Mouse (Mus musculus) MEL (cell line): Measurements from ENCODE around the gene Rgmb. TPM values are rescaled to one million over a fixed set of nuclear protein-coding genes. Genes with fewer than 3 reads are reported as not detected.

Experiments
- DNase-seq: peaks from one replicate; pipeline ENCODE4 v3.0.0; 2011; ENCODE audit warnings: low read depth, low spot score
- H3K27ac ChIP-seq: 2 replicates; pipeline ENCODE4 v1.5.1; 2012; ENCODE audit warnings: low read depth, mild to moderate bottlenecking, control low read depth, low read length, moderate library complexity; ENCODE audit not compliant: control insufficient read depth
- H3K27me3 ChIP-seq, 2 experiments: fragments of 150-350 bp in 1 of 2; sonication (generic) in 1 of 2; 2 replicates each; pipeline ENCODE4 v1.6.1; 2012; ENCODE audit warnings: low read length in 2 of 2, mild to moderate bottlenecking in 2 of 2, improper control_type of control experiment in 1 of 2, moderate library complexity in 1 of 2; ENCODE audit not compliant: insufficient read depth in 2 of 2, control insufficient read depth in 1 of 2
- H3K36me3 ChIP-seq, 2 experiments: 2 replicates each; pipeline ENCODE4 v1.6.1; 2012 to 2014; ENCODE audit warnings: low read length in 2 of 2, improper control_type of control experiment in 1 of 2, inconsistent platforms in 1 of 2, mild to moderate bottlenecking in 1 of 2; ENCODE audit not compliant: insufficient read depth in 2 of 2, control insufficient read depth in 1 of 2
- H3K4me1 ChIP-seq, 2 experiments: fragments of 150-350 bp in 1 of 2; sonication (generic) in 1 of 2; 2 replicates each; pipeline ENCODE4 v1.6.1; 2012; ENCODE audit warnings: low read length in 2 of 2, improper control_type of control experiment in 1 of 2, mild to moderate bottlenecking in 1 of 2; ENCODE audit not compliant: insufficient read depth in 2 of 2, control insufficient read depth in 1 of 2
- H3K4me3 ChIP-seq, 2 experiments: fragments of 150-350 bp in 1 of 2; sonication (generic) in 1 of 2; 2 replicates each; pipeline ENCODE4 v1.5.1; 2012; ENCODE audit warnings: low read depth in 2 of 2, low read length in 2 of 2, mild to moderate bottlenecking in 2 of 2, moderate library complexity in 2 of 2, control low read depth in 1 of 2, improper control_type of control experiment in 1 of 2; ENCODE audit not compliant: control insufficient read depth in 1 of 2, insufficient read depth in 1 of 2
- H3K79me2 ChIP-seq: 2 replicates; pipeline ENCODE4 v1.6.1; 2012; ENCODE audit warnings: mild to moderate bottlenecking, low read length, moderate library complexity; ENCODE audit not compliant: control insufficient read depth, poor library complexity, insufficient read depth
- H3K9ac ChIP-seq: 2 replicates; pipeline ENCODE4 v1.6.1; 2012; ENCODE audit warnings: low read depth, mild to moderate bottlenecking, control low read depth, low read length, moderate library complexity; ENCODE audit not compliant: control insufficient read depth, poor library complexity, severe bottlenecking
- H3K9me3 ChIP-seq: fragments of 150-350 bp; sonication (generic); replicated peaks from 2 replicates; pipeline ENCODE4 v1.6.1; 2012; ENCODE audit warnings: mild to moderate bottlenecking, low read length, improper control_type of control experiment, moderate library complexity; ENCODE audit not compliant: insufficient read depth
- CHD2 ChIP-seq: IDR thresholded peaks from 2 replicates; pipeline ENCODE4 v1.6.1; 2011; ENCODE audit warnings: low read length, improper control_type of control experiment
- ELF1 ChIP-seq: IDR thresholded peaks from 2 replicates; pipeline ENCODE4 v1.6.1; 2014; ENCODE audit warnings: low read depth, mild to moderate bottlenecking, inconsistent platforms, low read length, improper control_type of control experiment, moderate library complexity
- EP300 ChIP-seq, 2 experiments: IDR thresholded peaks; 2 replicates each; pipeline ENCODE4 v1.6.1; 2011; ENCODE audit warnings: improper control_type of control experiment in 2 of 2, low read length in 2 of 2, low read depth in 1 of 2, mild to moderate bottlenecking in 1 of 2
- HCFC1 ChIP-seq: IDR thresholded peaks from 2 replicates; pipeline ENCODE4 v1.6.1; 2012; ENCODE audit warnings: low read depth, mild to moderate bottlenecking, inconsistent platforms, low read length, improper control_type of control experiment, moderate library complexity
- KAT2A ChIP-seq: conservative IDR thresholded peaks from 2 replicates; pipeline ENCODE4 v1.6.1; 2012; ENCODE audit warnings: low read depth, low read length, improper control_type of control experiment, inconsistent platforms
- MAFK ChIP-seq: IDR thresholded peaks from 2 replicates; pipeline ENCODE4 v1.6.1; 2011; ENCODE audit warnings: low read depth, mild to moderate bottlenecking, low read length, improper control_type of control experiment, borderline replicate concordance
- MXI1 ChIP-seq: IDR thresholded peaks from 2 replicates; pipeline ENCODE4 v1.6.1; 2011; ENCODE audit warnings: mild to moderate bottlenecking, low read depth, low read length, improper control_type of control experiment
- MYB ChIP-seq: IDR thresholded peaks from 2 replicates; pipeline ENCODE4 v1.6.1; 2011; ENCODE audit warnings: mild to moderate bottlenecking, low read depth, low read length, improper control_type of control experiment
- MYC ChIP-seq: IDR thresholded peaks from 2 replicates; pipeline ENCODE4 v1.6.1; 2011; ENCODE audit warnings: low read depth, mild to moderate bottlenecking, low read length, improper control_type of control experiment, moderate library complexity
- NELFE ChIP-seq: IDR thresholded peaks from 2 replicates; pipeline ENCODE4 v1.6.1; 2011; ENCODE audit warnings: low read depth, low read length, improper control_type of control experiment
- RAD21 ChIP-seq: IDR thresholded peaks from 2 replicates; pipeline ENCODE4 v1.6.1; 2011; ENCODE audit warnings: mild to moderate bottlenecking, low read depth, low read length, improper control_type of control experiment
- ZMIZ1 ChIP-seq: IDR thresholded peaks from 2 replicates; pipeline ENCODE4 v1.6.1; 2012; ENCODE audit warnings: low read depth, mild to moderate bottlenecking, inconsistent platforms, low read length, improper control_type of control experiment, moderate library complexity
- ZNF384 ChIP-seq: IDR thresholded peaks from 2 replicates; pipeline ENCODE4 v1.6.1; 2012; ENCODE audit warnings: low read depth, mild to moderate bottlenecking, inconsistent platforms, low read length, improper control_type of control experiment
- polyA plus RNA-seq, 2 experiments: library from polyadenylated mRNA; stranded (reverse) in 1 of 2; unstranded in 1 of 2; fragments of >175 nt in 1 of 2; fragments of >200 nt in 1 of 2; gene quantifications; 2 replicates each; pipeline versions ENCODE4 v1.2.1 to v1.2.4; 2012; ENCODE audit warnings: low replicate concordance in 2 of 2, low read depth in 1 of 2; ENCODE audit not compliant: insufficient read length in 2 of 2, insufficient read depth in 1 of 2, missing spikeins in 1 of 2
- total RNA-seq: library from RNA; depleted of rRNA; stranded (reverse); fragments of 300-350 nt; gene quantifications from 2 replicates; pipeline ENCODE4 v1.2.3, GENCODE M21; 2012

The Rgmb gene
- total and polyA plus RNA-seq, 3 experiments, result not detected

DNA sequence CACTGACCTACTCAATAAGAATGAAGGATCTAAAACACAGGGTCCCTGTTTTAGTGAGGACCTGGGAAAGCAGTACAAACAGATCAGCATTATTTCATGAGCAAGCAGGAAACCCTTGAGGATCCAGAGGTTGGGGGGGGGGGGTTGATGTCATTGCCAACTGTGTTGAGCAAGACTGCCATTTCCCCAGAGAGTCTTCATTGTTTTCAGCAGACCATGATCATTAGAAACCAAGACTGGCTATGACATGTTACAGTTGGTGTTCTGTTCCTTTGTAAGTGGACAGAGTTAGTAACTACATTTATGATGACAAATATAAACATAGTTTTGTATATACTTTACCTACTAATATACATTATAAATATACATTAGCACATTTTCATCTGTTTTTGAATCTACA, 41.3 kb upstream of the Rgmb start:
- H3K9ac ChIP-seq, result no peak overlapping the region
- no peak overlapping the region for H3K27ac ChIP-seq
- H3K9me3 ChIP-seq, result no peaks in the 10 kb centered on the region
- DNase-seq, result no peak
- TF ChIP-seq NELFE, result no peak
- TF ChIP-seq CHD2, result no peak
- TF ChIP-seq ZNF384, result no peak
- no peak for TF ChIP-seq MAFK
- no peak for TF ChIP-seq EP300 (IDR thresholded peaks at IDR 0.05; ENCODE audit: low read depth in 1 of 2, low read length in 2 of 2)
- no peaks in the 10 kb centered on the region for H3K4me1 ChIP-seq
- no peaks in the 10 kb centered on the region for H3K79me2 ChIP-seq
- no peaks in the 10 kb centered on the region; a peak in 1 of 4 replicates for H3K27me3 ChIP-seq
- no peak overlapping the region for H3K4me3 ChIP-seq
- no peaks in the 10 kb centered on the region for H3K36me3 ChIP-seq

DNA sequence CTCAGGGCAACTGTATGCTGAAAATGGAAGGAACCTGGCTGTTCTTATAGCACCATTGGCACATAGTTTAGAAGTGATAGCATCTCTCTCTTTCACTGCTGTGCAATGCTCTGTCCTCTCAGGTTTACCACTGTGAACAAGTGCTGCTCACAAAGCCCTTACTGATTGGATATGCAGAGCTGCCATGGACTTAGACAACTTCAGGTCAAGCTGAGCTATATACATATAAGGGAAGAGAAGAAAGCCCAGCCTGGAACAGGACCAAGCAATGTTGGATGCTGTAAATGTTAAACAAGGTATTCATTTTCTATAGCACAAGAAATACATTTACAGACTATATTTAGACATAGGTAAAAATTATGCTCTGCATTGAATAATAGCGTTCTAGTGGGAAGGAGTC, 34.4 kb upstream of the Rgmb start:
- Histone ChIP-seq H3K9me3 (no peaks in the 10 kb centered on the region), H3K36me3 (no peaks in the 10 kb centered on the region), H3K27me3 (no peaks in the 10 kb centered on the region; a peak in 2 of 4 replicates), H3K4me1 (no peaks in the 10 kb centered on the region), H3K9ac (no peak overlapping the region), H3K4me3 (no peak overlapping the region), H3K79me2 (no peaks in the 10 kb centered on the region), H3K27ac (no peak overlapping the region)
- DNase-seq, result no peak
- TF ChIP-seq ELF1 (no peak), ZMIZ1 (no peak), HCFC1 (no peak), MXI1 (no peak)

DNA sequence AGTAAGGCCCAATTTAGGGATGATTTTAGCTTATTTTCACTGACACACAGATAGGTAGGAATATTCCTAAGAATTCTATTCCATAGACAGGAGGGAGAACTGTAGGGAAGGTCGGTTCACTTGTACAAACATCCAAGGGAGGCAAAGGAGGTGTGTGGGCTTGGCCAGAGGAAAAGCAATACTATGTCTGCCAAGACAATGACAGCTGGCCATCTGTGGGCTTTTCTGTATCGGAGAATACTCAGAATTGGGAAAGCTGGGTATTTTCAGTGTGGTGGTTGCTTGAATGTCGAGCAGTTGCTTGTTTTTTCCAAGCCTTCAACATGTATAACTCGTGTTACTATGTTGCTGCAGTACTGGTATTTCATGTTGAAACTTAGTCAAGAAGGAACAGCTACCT, 31.5 kb upstream of the Rgmb start:
- Histone ChIP-seq H3K4me3 (no peak overlapping the region), H3K79me2 (no peaks in the 10 kb centered on the region), H3K9ac (no peak overlapping the region), H3K27ac (no peak overlapping the region), H3K27me3 (no peaks in the 10 kb centered on the region; a peak in 2 of 4 replicates), H3K9me3 (no peaks in the 10 kb centered on the region), H3K36me3 (no peaks in the 10 kb centered on the region)
- DNase-seq, result no peak
- TF ChIP-seq MYC (no peak), RAD21 (no peak), KAT2A (no peak), MYB (no peak)
- TF ChIP-seq, all 39 proteins: peak for 0
- no peaks in the 10 kb centered on the region for H3K4me1 ChIP-seq
